Mouse (Mus musculus): ENCODE measurements around the gene Igf2bp3. TPM values are rescaled to one million over a fixed set of nuclear protein-coding genes. Genes with fewer than 3 reads are reported as not detected.
A peak's percentile ranks its signal among the peaks of the same experiment; 100 is the strongest.
"Not testable (repeated sequence)": the region's sequence is repeated elsewhere in the genome, so short reads cannot be mapped to it uniquely, and the experiment has no call there.

Gene Igf2bp3
- 2.4 TPM for polyA plus RNA-seq (2021)

DNA sequence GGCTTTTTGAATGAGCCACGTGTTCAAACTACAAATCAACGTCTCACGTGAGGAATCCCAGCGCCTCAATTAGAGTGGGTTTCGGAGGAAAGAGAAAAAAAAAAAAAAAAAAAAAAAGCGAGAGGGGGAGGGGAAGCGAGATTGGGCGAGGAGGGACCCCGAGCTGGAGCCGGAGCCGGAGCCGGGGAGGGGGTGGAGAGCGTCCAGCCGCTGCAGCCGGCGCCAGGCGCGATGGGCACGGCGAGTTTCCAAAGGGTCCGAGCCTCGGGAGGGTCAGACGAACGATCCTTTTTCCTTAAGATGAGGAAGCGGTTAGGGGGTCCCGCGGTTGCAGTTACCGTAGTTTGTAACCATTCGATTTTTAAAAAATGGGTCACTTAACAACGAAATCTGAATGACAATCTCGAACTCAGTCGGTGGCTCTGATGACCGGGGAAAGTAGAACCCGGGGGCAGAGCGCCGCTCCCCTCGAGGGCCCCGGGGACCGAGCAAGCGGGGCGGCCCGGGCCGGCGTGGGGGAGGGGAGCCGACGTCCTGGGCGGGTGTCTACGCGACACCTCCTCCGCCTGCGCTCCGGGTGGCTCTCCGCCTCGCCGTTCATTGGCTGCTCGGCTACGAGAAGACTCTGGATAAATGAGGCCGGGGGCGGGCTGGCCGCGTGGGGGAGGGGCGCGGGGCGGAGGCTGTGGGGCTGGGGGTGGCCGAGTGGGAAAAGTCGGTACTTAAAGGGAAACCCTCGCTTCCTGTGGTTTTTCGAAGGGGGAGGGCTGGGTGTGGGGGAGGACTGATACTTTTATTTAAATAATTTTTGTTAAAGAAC, at the start of gene Igf2bp3:
Igf2bp3 (minus strand) TSS at position 30 of the 820 bp plus-strand sequence.
- in situ Hi-C loops (cut with MboI; ENCODE audit: low pct_unique_long_range_greater_than_20kb), result loop anchor here (25.0 kb wide), 1 partner anchor 1972 kb away; no protein-coding TSS in a partner anchor
- TF ChIP-seq CTCF (IDR thresholded peaks at IDR 0.05), result no peak
- ATAC-seq (no peak), DNase-seq (ENCODE audit: low read depth, low spot score) (no peak)
- peaks cover 66% of the 10 kb centered on the region for H3K27me3 ChIP-seq
- POLR2A ChIA-PET, result interaction anchor here (0.7 kb wide), 1 partner anchor 42 kb away, joined by 3 read pairs; no protein-coding TSS in a partner anchor
- CTCF ChIA-PET, result no interaction called here

DNA sequence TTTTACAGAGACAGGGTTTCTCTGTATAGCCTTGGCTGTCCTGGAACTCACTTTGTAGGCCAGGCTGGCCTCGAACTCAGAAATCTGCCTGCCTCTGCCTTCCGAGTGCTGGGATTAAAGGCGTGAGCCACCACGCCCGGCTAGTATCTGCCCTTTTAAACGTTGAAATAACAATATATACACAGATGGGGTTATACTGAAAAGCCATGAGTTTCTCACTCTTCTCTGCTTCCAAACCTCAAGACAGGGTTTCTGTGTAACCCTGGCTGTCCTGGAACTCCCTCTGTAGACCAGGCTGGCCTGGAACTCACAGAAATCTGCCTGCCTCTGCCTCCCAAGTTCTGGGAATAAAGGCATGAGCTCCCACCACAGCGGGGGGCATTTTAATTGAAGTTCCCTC, 49.7 kb upstream of the Igf2bp3 start:
- in situ Hi-C loops (cut with MboI; ENCODE audit: low pct_unique_long_range_greater_than_20kb); POLR2A ChIA-PET; H3K27me3 ChIP-seq; ATAC-seq; DNase-seq (ENCODE audit: low read depth, low spot score): not testable (repeated sequence)
- CTCF ChIA-PET, result interaction anchor here (0.7 to 2.3 kb wide), 3 partner anchors 52 to 96 kb away, joined by 3 to 9 read pairs (median 3); partner anchors contain the start of gene Ccdc126

DNA sequence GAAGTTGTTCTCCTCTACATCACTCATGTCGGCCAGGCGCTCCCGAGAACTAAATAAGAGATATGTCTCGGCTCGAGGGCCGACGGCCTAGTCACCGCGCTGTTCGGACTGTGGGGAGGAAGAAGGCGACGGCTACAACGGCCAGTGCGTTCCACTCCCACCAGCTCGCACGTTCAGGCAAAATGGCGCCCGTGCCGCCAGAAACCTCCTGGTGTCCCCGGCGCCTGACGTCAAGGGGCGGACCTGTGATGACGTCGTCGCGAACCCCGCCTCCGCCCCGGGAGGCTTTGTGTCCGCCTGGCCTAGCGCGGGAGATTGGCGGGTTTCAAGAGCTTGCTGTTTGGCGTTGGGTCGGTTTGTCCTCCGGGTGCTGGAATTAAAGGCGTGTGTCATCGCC, 49.1 kb upstream of the Igf2bp3 start, which contains the start of gene Tra2a:
Tra2a (minus strand) TSS at position 187 of the 397 bp plus-strand sequence.
- CTCF ChIA-PET, result interaction anchor here (0.7 to 1.6 kb wide), 3 partner anchors 24 to 96 kb away, joined by 3 read pairs; no protein-coding TSS in a partner anchor
- ATAC-seq (peak; percentile 85), DNase-seq (ENCODE audit: low read depth, low spot score) (peak; percentile 59)
- in situ Hi-C loops (cut with MboI; ENCODE audit: low pct_unique_long_range_greater_than_20kb), result no loop called here
- H3K27me3 ChIP-seq, result no peaks in the 10 kb centered on the region
- TF ChIP-seq CTCF (IDR thresholded peaks at IDR 0.05), result no peak
- POLR2A ChIA-PET, result no interaction called here

DNA sequence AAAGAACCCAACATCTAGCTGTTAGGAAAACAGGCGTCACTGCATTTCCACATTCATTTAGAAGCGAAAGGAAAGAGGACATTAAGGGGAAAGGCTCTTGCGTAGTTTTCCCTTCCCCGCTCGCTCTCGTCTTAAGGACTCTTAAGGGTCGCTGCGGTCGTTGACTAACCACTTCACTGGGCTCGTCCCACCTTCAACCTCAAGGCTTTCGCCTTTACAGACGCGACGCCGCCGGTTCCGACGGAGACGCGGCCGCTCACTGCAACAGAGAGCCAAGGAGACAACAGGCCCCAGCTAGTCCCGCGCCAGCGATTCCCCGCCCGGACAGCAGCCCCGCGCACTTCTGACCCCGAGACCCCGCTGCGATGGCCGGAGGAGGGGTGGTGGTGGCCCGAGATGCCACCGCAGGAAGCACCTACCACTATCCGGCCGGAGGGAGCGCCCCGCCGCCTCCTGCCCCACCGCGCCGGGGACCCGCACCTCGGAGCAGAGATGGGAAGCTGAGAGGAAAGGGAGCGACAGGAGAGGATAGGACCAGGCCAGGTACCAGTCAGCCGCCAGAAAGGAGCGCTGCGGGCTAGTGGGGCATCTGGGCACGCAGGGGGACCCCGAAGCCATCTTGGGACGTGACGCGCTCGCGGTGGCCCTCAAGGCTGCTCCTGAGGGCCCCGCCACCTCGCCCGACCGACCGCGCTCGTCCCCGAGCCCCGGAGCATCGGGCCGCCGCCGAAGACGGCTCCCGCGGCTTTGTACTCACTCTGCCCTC, 48.5 kb upstream of the Igf2bp3 start:
- ATAC-seq, result peak; percentile 41
- ChIA-PET CTCF (interaction anchor here (0.7 to 1.5 kb wide), 3 partner anchors 16 to 53 kb away, joined by 3 to 5 read pairs (median 3); no protein-coding TSS in a partner anchor), POLR2A (interaction anchor here (0.6 kb wide), 1 partner anchor 433 kb away, joined by 3 read pairs; no protein-coding TSS in a partner anchor)
- no peak for TF ChIP-seq CTCF (IDR thresholded peaks at IDR 0.05)
- H3K27me3 ChIP-seq, result no peaks in the 10 kb centered on the region
- DNase-seq (ENCODE audit: low read depth, low spot score), result no peak
- in situ Hi-C loops (cut with MboI; ENCODE audit: low pct_unique_long_range_greater_than_20kb), result no loop called here

DNA sequence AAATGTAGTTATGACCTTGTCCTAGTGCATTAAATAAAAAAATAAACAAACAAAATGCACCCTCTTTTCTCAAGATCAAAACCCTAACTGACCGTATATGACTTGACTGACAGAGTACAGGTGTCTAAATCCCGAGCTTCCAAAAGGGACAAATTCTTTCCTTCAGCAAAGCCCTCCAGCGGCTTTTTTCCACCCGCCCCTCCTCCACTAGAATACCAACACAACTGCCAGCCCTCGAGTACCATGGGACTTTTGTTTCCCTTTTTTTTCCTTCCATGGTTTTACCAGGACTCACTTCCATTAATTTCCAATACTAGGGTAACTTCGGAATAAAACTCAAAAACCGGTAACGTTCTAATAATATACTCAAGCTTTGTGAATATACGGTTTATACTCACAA, 47.7 kb upstream of the Igf2bp3 start:
- TF ChIP-seq CTCF (IDR thresholded peaks at IDR 0.05), result no peak
- no peaks in the 10 kb centered on the region for H3K27me3 ChIP-seq
- in situ Hi-C loops (cut with MboI; ENCODE audit: low pct_unique_long_range_greater_than_20kb), result no loop called here
- DNase-seq (ENCODE audit: low read depth, low spot score) (no peak), ATAC-seq (no peak)
- POLR2A ChIA-PET, result interaction anchor here (0.7 kb wide), 1 partner anchor 30 kb away, joined by 4 read pairs; no protein-coding TSS in a partner anchor
- CTCF ChIA-PET, result interaction anchor here (1.5 kb wide), 1 partner anchor 15 kb away, joined by 5 read pairs; no protein-coding TSS in a partner anchor

DNA sequence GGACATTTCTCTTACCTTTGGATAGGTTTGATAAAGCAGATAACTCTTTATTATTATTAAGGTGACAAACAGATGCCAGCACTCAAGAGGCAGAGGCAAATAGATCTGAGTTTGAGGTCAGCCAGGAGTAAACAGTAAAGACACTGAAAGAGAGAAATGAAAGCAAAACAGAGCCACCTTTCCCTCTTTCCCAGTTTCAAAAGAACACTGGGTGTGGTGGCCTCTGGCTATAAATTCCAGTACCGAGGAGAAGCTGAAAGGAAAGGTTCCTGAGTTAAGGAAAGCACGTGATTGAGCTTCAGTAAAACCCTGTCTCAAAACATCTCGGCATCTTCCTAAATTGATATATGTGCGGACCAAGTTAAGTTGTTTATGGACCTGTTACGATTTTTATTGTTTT, 45.0 kb upstream of the Igf2bp3 start:
- no peak for TF ChIP-seq CTCF (IDR thresholded peaks at IDR 0.05)
- CTCF ChIA-PET, result no interaction called here
- in situ Hi-C loops (cut with MboI; ENCODE audit: low pct_unique_long_range_greater_than_20kb), result no loop called here
- POLR2A ChIA-PET, result no interaction called here
- ATAC-seq (no peak), DNase-seq (ENCODE audit: low read depth, low spot score) (no peak)
- no peaks in the 10 kb centered on the region for H3K27me3 ChIP-seq

DNA sequence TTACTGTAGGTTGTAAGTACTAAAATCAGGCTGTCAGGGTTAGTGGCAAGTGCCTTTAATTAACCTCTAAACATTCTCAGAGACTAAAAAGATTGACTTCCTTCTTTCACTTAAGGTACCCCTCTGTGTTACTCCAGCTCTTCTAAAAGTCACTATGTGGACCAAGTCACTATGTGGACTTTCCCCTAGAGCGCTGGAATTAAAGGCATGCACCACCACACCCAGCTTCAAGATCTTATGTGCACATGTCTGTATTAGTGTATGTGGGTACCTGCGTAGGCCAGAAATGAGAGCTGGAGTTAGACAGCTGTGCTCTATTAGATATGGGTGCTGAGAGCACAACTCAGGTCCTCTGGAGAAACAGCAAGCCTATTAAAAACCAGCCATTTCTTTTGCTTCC, 43.1 kb upstream of the Igf2bp3 start:
- in situ Hi-C loops (cut with MboI; ENCODE audit: low pct_unique_long_range_greater_than_20kb), result no loop called here
- no peak for TF ChIP-seq CTCF (IDR thresholded peaks at IDR 0.05)
- POLR2A ChIA-PET, result no interaction called here
- H3K27me3 ChIP-seq, result no peaks in the 10 kb centered on the region
- no peak for DNase-seq (ENCODE audit: low read depth, low spot score)
- CTCF ChIA-PET, result interaction anchor here (2.3 kb wide), 1 partner anchor 11 kb away, joined by 9 read pairs; no protein-coding TSS in a partner anchor
- no peak for ATAC-seq

DNA sequence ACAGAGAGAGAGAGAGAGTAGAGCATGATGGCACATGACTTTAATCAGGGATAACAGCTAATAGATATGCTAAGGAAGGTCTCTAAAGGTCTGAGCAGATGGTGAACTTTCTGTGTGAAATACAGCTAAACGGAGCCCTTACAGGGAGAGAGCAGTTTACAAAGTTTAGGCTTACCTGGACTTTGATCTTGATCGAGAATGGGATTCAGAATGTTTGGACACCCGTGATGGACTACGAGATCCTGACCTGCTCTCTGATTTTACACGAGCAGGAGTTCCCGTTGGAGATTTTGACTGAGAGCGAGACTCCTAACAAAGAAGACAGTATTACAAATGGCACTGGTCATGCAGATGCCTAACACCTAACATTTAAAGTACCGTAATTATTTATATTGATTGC, 37.5 kb upstream of the Igf2bp3 start:
- in situ Hi-C loops (cut with MboI; ENCODE audit: low pct_unique_long_range_greater_than_20kb), result no loop called here
- no peak for ATAC-seq

DNA sequence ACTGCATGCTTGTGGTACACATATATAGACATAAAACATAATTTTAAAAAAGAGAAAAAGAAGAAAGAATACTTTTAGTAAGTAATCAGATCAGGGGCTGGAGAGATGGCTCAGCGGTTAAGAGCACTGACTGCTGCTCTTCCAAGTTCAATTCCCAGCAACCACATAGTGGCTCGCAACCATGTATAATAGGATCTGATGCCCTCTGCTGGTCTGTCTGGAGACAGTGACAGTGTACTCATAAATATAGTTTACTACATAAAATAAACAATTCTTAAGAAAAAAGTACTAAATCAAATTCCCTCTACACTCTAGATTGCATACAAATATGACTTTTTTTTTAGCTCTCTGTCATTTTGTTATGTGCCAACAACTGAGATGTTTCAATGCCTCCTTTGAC, 36.4 kb upstream of the Igf2bp3 start:
- TF ChIP-seq CTCF (IDR thresholded peaks at IDR 0.05), result peak; percentile 48
- in situ Hi-C loops (cut with MboI; ENCODE audit: low pct_unique_long_range_greater_than_20kb), result no loop called here
- DNase-seq (ENCODE audit: low read depth, low spot score) (no peak), ATAC-seq (no peak)
- ChIA-PET POLR2A (no interaction called here), CTCF (no interaction called here)
- H3K27me3 ChIP-seq, result no peaks in the 10 kb centered on the region

More for the DNA sequence above, 37.5 kb upstream of the Igf2bp3 start:
- no peak for TF ChIP-seq CTCF (IDR thresholded peaks at IDR 0.05)
- ChIA-PET CTCF (no interaction called here), POLR2A (no interaction called here)
- no peaks in the 10 kb centered on the region for H3K27me3 ChIP-seq
- no peak for DNase-seq (ENCODE audit: low read depth, low spot score)

DNA sequence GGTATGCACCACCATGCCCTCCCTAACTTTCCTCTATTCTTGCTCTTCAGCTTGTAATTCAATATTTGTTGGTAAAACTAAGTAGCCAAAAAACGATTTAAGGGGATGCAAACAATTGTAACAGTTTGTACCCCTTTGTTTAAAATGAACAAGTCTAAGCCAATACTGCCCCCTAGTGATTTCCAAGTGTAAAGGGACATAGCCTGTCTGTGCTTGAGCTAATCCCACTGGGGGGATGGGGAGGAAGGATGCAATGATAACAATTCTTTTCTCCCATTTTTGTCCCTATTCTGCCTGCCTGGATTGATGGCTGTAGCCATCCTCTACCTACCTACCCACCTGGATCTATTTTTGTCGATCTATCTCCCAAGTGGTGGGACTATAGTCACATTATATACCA, 32.5 kb upstream of the Igf2bp3 start:
- CTCF ChIA-PET, result interaction anchor here (1.1 to 1.5 kb wide), 4 partner anchors 9 to 15 kb away, joined by 3 to 9 read pairs (median 4); no protein-coding TSS in a partner anchor
- POLR2A ChIA-PET, result no interaction called here
- in situ Hi-C loops (cut with MboI; ENCODE audit: low pct_unique_long_range_greater_than_20kb), result no loop called here
- ATAC-seq (no peak), DNase-seq (ENCODE audit: low read depth, low spot score) (no peak)
- TF ChIP-seq CTCF (IDR thresholded peaks at IDR 0.05), result peak; percentile 75
- H3K27me3 ChIP-seq, result no peaks in the 10 kb centered on the region
